Mouse (Mus musculus): ENCODE data around the gene Smarcb1.

DNA sequence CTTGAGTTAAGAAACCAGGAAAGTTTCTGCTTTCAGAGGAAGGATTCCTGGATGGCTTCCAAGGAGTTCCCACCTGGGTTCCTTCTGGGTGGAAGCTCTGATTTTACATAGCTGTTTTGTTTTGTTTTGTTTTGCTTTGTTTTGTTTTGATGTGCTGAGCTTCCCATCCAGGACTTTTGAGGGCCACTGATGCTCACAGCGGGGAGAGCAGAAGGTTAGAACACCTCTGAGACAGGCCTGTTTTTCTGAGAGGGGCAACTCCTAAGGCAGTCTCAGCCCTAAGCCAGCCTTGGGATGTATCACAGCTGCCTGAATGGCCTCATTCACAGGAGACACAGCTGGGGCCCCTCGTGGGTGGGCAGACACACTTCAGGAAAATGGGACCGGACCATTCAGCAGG is 69.7 kb downstream of the Smarcb1 start:
- TF ChIP-seq CTCF (IDR thresholded peaks at IDR 0.05; ENCODE audit: insufficient read depth, low read length) (no peak), POLR2A (IDR thresholded peaks at IDR 0.05; ENCODE audit: borderline replicate concordance, extremely low read depth, low read depth, low read length) (no peak)

All from lung, adult 2 months (tissue).